Mouse (Mus musculus) embryonic stem cell, embryonic (primary cell): ENCODE data around the gene U2af1l4.

ENCODE experiments used
- CTCF ChIA-PET, 4 experiments: fragments of 300-600 bp in 2 of 4; fragments of 350-600 bp in 2 of 4; sonication (Branson Sonifier 250); formaldehyde crosslinking; loops; one replicate each; lab custom pipeline; 2022; ENCODE audit warnings: inconsistent platforms in 2 of 4; lab: Charles Lee
- POLR2A ChIA-PET, 4 experiments: fragments of 300-600 bp in 2 of 4; fragments of 350-600 bp in 2 of 4; sonication (Branson Sonifier 250); formaldehyde crosslinking; loops; one replicate each; lab custom pipeline; 2022; ENCODE audit warnings: antibody characterized with exemption in 4 of 4, inconsistent platforms in 1 of 4; lab: Charles Lee

The U2af1l4 gene

GRCm38 (mm10) chr7:30563117-30563905 lies at the start of gene U2af1l4, which contains the start of the genes Gm49396 and Psenen:
U2af1l4 (plus strand) TSS chr7:30563301.
Gm49396 (plus strand) TSS chr7:30563344.
Psenen (minus strand) TSS chr7:30563627.
- POLR2A ChIA-PET: interaction anchor here in 3 of 4 experiments (0.9 to 2.9 kb wide), 25 partner anchors 10 to 580 kb away, joined by 3 to 32 read pairs (median 4); partner anchors contain the start of genes Hspb6 (in 2 of the 3), Proser3 (in 2 of the 3), Cox6b1 (in 1 of the 3) and Haus5 (in 1 of the 3)
- CTCF ChIA-PET: interaction anchor here (0.5 to 1.4 kb wide), 7 partner anchors 11 to 410 kb away, joined by 3 to 8 read pairs (median 4); partner anchors contain the start of genes Hspb6 (in 1 of the 4), Lsr (in 1 of the 4) and Proser3 (in 1 of the 4)

DNA sequence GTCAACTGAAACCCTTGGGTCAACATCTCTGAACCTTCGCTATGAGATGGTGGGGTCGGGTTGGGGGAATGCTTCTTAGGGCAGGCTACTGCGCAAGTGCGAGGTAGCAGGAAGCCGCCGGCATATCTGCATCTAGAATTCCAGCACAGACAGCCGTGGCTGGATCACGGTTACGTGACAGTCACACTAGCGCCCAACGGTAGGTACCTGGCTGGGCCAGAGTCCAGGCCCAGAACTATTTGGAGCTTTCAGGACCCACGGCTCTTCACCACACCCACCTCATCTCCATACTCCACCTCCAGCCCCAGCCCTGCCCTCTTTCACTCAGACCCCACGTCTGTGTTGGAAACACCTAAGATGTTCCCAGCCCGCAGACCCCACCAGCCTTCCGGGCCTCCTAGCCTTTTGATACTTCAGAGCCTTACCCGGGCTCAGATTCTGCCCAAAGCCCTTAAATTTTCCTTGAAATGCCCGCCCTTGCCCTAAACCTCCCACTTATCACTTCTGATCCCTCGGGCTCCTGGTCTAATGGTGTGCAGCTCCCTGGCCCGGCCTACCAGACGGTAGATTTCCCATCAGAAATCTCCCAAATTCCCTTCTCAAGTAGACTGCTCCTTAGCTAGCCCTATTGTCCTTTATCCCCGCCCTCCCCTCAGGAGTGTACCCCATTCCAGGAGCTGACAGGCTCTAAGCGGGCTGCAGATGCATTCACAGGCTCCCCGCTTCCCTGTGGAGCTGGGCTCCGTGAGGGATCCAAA lies 47.9 kb upstream of the U2af1l4 start:
- ChIA-PET CTCF (interaction anchor here (0.5 to 1.5 kb wide), 16 partner anchors 23 to 520 kb away, joined by 3 to 6 read pairs (median 4); partner anchors contain the start of gene Pmis2 (in 1 of the 4)), POLR2A (interaction anchor here in 3 of 4 experiments (0.5 to 2.5 kb wide), 18 partner anchors 9 to 1096 kb away, joined by 3 to 16 read pairs (median 4); partner anchors contain the start of genes Aplp1 (in 1 of the 3), E130208F15Rik (in 1 of the 3), Haus5 (in 1 of the 3) and Hspb6 (in 1 of the 3))

GRCm38 (mm10) chr7:30518325-30518724 lies 44.8 kb upstream of the U2af1l4 start:
- ChIA-PET CTCF (interaction anchor here in 3 of 4 experiments (0.7 to 1.7 kb wide), 13 partner anchors 11 to 212 kb away, joined by 3 to 7 read pairs (median 3); partner anchors contain the start of gene Cox6b1 (in 1 of the 3)), POLR2A (interaction anchor here in 3 of 4 experiments (0.5 to 1.8 kb wide), 9 partner anchors 9 to 182 kb away, joined by 3 to 10 read pairs (median 3); partner anchors contain the start of gene Kmt2b (in 1 of the 3))

GRCm38 (mm10) chr7:30520396-30520795 lies 42.7 kb upstream of the U2af1l4 start:
- ChIA-PET CTCF (no interaction called here), POLR2A (interaction anchor here in 2 of 4 experiments (0.6 to 1.1 kb wide), 2 partner anchors 32 to 1854 kb away, joined by 3 to 4 read pairs; partner anchors contain the start of genes Hspb6 (in 1 of the 2) and Proser3 (in 1 of the 2))

- POLR2A ChIA-PET: interaction anchor here in 1 of 4 experiments (1.1 kb wide), 1 partner anchor 32 kb away, joined by 3 read pairs; the partner anchor contains the start of genes Hspb6 and Proser3
- CTCF ChIA-PET: interaction anchor here in 1 of 4 experiments (0.5 kb wide), 1 partner anchor 92 kb away, joined by 3 read pairs; the partner anchor contains the start of gene Upk1a
Measured at GRCm38 (mm10) chr7:30520856-30521255, 42.2 kb upstream of the U2af1l4 start.

- POLR2A ChIA-PET: interaction anchor here in 3 of 4 experiments (0.6 to 1.7 kb wide), 7 partner anchors 8 to 142 kb away, joined by 3 to 6 read pairs (median 3); partner anchors contain the start of genes Haus5 (in 1 of the 3), Hspb6 (in 1 of the 3) and Proser3 (in 1 of the 3)
- CTCF ChIA-PET: interaction anchor here in 1 of 4 experiments (1.6 kb wide), 1 partner anchor 31 kb away, joined by 6 read pairs; no protein-coding TSS in a partner anchor
Measured at GRCm38 (mm10) chr7:30522871-30523270, 40.2 kb upstream of the U2af1l4 start.

GRCm38 (mm10) chr7:30524487-30524886 lies 38.6 kb upstream of the U2af1l4 start:
- ChIA-PET CTCF (interaction anchor here (0.6 to 2.2 kb wide), 6 partner anchors 8 to 89 kb away, joined by 3 to 8 read pairs (median 4); no protein-coding TSS in a partner anchor), POLR2A (interaction anchor here in 3 of 4 experiments (0.6 to 2.0 kb wide), 12 partner anchors 8 to 449 kb away, joined by 3 to 6 read pairs (median 4); partner anchors contain the start of genes Fam187b (in 1 of the 3) and Haus5 (in 1 of the 3))

DNA sequence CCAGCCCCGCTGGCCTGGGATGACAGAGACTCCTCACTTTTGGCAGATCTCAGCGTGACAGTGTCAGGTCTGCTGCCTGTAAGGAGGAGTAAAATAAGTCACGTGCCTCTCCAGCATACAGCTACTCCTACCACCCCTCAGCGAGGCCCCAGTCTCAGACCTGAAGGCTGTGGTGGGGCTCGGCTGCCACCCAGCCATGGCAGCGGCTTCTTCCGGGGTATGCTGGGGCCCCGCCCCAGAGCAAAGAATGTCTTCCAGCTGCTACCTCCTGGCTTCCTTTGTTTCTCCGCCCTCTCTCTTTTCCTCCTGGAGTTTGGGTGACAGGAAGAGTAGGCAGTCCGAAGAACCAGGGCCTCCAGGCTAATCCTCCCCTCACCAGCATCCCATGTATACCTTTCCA lies 37.1 kb upstream of the U2af1l4 start:
- POLR2A ChIA-PET: interaction anchor here in 2 of 4 experiments (1.3 to 2.7 kb wide), 4 partner anchors 8 to 21 kb away, joined by 3 to 11 read pairs (median 7); no protein-coding TSS in a partner anchor
- CTCF ChIA-PET: interaction anchor here in 2 of 4 experiments (0.5 to 2.2 kb wide), 3 partner anchors 33 to 311 kb away, joined by 3 to 8 read pairs (median 3); no protein-coding TSS in a partner anchor

GRCm38 (mm10) chr7:30526399-30526798 lies 36.7 kb upstream of the U2af1l4 start:
- POLR2A ChIA-PET: interaction anchor here in 3 of 4 experiments (0.9 to 2.7 kb wide), 4 partner anchors 8 to 26 kb away, joined by 3 to 11 read pairs (median 7); partner anchors contain the start of gene Proser3 (in 1 of the 3)
- CTCF ChIA-PET: interaction anchor here (0.6 to 2.2 kb wide), 7 partner anchors 33 to 598 kb away, joined by 3 to 8 read pairs (median 3); partner anchors contain the start of gene Prodh2 (in 1 of the 4)

- CTCF ChIA-PET: interaction anchor here in 3 of 4 experiments (0.6 to 2.2 kb wide), 7 partner anchors 34 to 597 kb away, joined by 3 to 8 read pairs (median 4); partner anchors contain the start of gene Prodh2 (in 1 of the 3)
- POLR2A ChIA-PET: interaction anchor here in 3 of 4 experiments (0.9 to 2.7 kb wide), 4 partner anchors 9 to 31 kb away, joined by 3 to 11 read pairs (median 6); partner anchors contain the start of gene Proser3 (in 1 of the 3)
Measured at GRCm38 (mm10) chr7:30526981-30527380, 36.1 kb upstream of the U2af1l4 start.

DNA sequence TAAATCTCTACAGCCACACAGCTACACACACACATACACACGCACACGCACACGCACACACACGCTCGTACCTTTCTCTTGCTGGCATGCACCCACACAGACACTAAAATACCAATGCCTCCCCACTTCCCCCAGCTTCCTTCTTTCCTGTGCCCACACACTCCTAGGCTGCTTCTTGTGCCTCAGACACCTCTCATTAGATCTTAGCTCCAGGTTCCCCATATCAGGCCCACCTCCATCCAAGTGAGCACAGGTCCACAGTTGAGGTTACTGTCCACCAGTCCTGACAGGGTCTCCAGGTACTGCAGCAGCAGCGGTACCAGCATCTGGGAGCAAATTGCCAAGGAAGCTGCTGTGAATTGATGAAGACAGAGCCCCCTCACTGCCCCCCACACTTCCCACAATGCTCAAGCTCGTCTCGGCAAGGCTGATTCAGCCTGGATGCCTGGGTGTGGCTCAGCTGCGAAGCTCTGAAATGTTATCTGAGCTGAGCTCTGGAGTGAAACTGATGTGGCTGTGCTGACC lies 31.7 kb upstream of the U2af1l4 start:
- CTCF ChIA-PET: interaction anchor here in 2 of 4 experiments (0.7 to 1.1 kb wide), 2 partner anchors 26 to 134 kb away, joined by 3 read pairs; partner anchors contain the start of gene Haus5 (in 1 of the 2)
- POLR2A ChIA-PET: interaction anchor here in 2 of 4 experiments (0.6 to 1.4 kb wide), 4 partner anchors 9 to 168 kb away, joined by 3 to 4 read pairs (median 3); partner anchors contain the start of gene Proser3 (in 1 of the 2)

DNA sequence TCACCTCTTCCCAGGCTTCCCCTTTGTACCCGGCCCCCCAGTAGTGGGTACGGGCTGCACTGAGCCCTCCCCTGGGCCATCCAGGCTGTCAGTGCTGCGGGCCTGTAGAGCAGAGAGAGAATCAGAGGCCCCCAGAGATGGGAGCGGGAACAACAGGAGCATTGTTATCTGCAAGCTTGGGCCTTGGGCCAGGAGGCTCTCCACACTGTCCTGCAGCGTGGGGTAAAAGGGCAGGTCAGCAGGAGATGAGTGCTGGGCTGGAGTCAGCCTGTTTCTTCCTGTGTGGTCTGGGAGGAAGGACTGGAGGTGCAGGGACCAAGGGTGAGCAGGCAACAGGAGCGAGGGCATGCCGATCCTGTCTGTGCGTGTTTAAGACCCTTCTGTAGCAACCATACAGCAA lies 30.2 kb upstream of the U2af1l4 start:
- POLR2A ChIA-PET: interaction anchor here in 2 of 4 experiments (0.9 to 1.6 kb wide), 5 partner anchors 9 to 181 kb away, joined by 3 to 6 read pairs (median 3); partner anchors contain the start of genes Gm49396 (in 1 of the 2), Hspb6 (in 1 of the 2), Proser3 (in 1 of the 2) and U2af1l4 (in 1 of the 2)
- CTCF ChIA-PET: no interaction called here

- ChIA-PET POLR2A (interaction anchor here (0.6 to 1.6 kb wide), 6 partner anchors 18 to 180 kb away, joined by 3 to 6 read pairs (median 3); partner anchors contain the start of genes Proser3 (in 2 of the 4), Gm49396 (in 1 of the 4), Hspb6 (in 1 of the 4) and U2af1l4 (in 1 of the 4)), CTCF (no interaction called here)
Measured at GRCm38 (mm10) chr7:30533941-30534632, 29.0 kb upstream of the U2af1l4 start.

- CTCF ChIA-PET: interaction anchor here (0.5 to 1.5 kb wide), 5 partner anchors 17 to 422 kb away, joined by 3 to 7 read pairs (median 3); partner anchors contain the start of genes Hspb6 (in 1 of the 4), Prodh2 (in 1 of the 4), Proser3 (in 1 of the 4) and Usf2 (in 1 of the 4)
Measured at GRCm38 (mm10) chr7:30534633-30535577, 28.2 kb upstream of the U2af1l4 start, which contains the start of gene Arhgap33. Arhgap33 (minus strand) TSS chr7:30535060.

More at GRCm38 (mm10) chr7:30534633-30535577, 28.2 kb upstream of the U2af1l4 start, which contains the start of gene Arhgap33:
- POLR2A ChIA-PET: interaction anchor here in 3 of 4 experiments (0.6 to 2.2 kb wide), 10 partner anchors 16 to 254 kb away, joined by 3 to 7 read pairs (median 4); partner anchors contain the start of genes Hspb6 (in 2 of the 3), Proser3 (in 2 of the 3), Gm49396 (in 1 of the 3) and U2af1l4 (in 1 of the 3)
